Mouse (Mus musculus) embryonic facial prominence, embryonic 15.5 days (tissue): ENCODE measurements around the gene Fcmr. TPM values are rescaled to one million over a fixed set of nuclear protein-coding genes. Genes with fewer than 3 reads are reported as not detected.

Source experiments
- ATAC-seq: fragments of 200-750 bp; cut with Nextera tagmentation; 2 replicates; pipeline ENCODE4 v1.8.0; 2017; ENCODE audit warnings: low read depth, moderate TSS enrichment; ENCODE audit not compliant: insufficient number of reproducible peaks, low FRiP score, low TSS enrichment
- H3K27ac ChIP-seq: fragments of 300-500 bp; sonication (generic); replicated peaks from 2 replicates; pipeline ENCODE4 v1.5.1; 2015; ENCODE audit warnings: mild to moderate bottlenecking, inconsistent platforms
- H3K27me3 ChIP-seq: fragments of 300-500 bp; sonication (generic); 2 replicates; pipeline ENCODE4 v1.6.1; 2015; ENCODE audit warnings: inconsistent platforms
- H3K36me3 ChIP-seq: fragments of 300-500 bp; sonication (generic); 2 replicates; pipeline ENCODE4 v1.6.1; 2015; ENCODE audit warnings: mild to moderate bottlenecking, inconsistent platforms
- H3K4me1 ChIP-seq: fragments of 300-500 bp; sonication (generic); 2 replicates; pipeline ENCODE4 v1.6.1; 2015; ENCODE audit warnings: inconsistent platforms
- H3K4me2 ChIP-seq: fragments of 300-500 bp; sonication (generic); replicated peaks from 2 replicates; pipeline ENCODE4 v1.6.1; 2015; ENCODE audit warnings: mild to moderate bottlenecking, inconsistent platforms
- H3K4me3 ChIP-seq: fragments of 300-500 bp; sonication (generic); replicated peaks from 2 replicates; pipeline ENCODE4 v1.5.1; 2015; ENCODE audit warnings: mild to moderate bottlenecking, inconsistent platforms
- H3K9ac ChIP-seq: fragments of 300-500 bp; sonication (generic); 2 replicates; pipeline ENCODE4 v1.6.1; 2015; ENCODE audit warnings: inconsistent platforms
- H3K9me3 ChIP-seq: fragments of 300-500 bp; sonication (generic); replicated peaks from 2 replicates; pipeline ENCODE4 v1.6.1; 2016; ENCODE audit warnings: inconsistent platforms
- WGBS: fragments of 180-500 bp; shearing (Covaris S2); methylation state at CpG from one replicate; pipeline ENCODE4 v1.1.7; 2015; 5-methylcytosine and 5-hydroxymethylcytosine counted together
- polyA plus RNA-seq: library from polyadenylated mRNA; unstranded; fragments of >200 nt; fragmentation: Nextera tagmentation; extraction: Ambion mirVana; gene quantifications from 2 replicates; pipeline ENCODE4 v1.2.1, GENCODE M21; 2015

Fcmr gene
- polyA plus RNA-seq, 1 experiment from 2014 or later: not detected

DNA sequence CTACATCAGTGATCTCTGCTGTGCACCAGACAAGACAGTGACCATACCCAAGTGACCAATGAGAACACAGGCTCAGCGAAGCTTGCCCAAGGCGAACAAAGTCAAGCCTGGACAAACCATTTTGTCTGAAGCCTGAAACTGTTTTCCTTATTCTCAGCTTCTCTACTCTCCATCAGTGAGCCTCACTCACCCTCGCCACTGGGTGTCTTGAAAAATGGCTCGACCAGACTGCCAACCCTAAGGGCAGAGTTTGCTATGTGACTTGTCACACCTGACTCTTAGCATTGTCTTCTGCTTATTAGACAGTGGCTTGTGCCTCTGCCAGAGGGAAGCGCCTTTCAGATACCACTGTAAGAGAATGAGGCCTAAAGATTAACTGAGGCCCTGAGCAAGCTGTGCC, 728 bp upstream of the Fcmr start:
- Histone ChIP-seq H3K4me2 (no peak overlapping the region), H3K9me3 (no peaks in the 10 kb centered on the region), H3K27ac (no peak overlapping the region), H3K36me3 (no peaks in the 10 kb centered on the region), H3K4me1 (no peaks in the 10 kb centered on the region), H3K4me3 (no peak overlapping the region), H3K27me3 (no peaks in the 10 kb centered on the region), H3K9ac (no peak overlapping the region)
- ATAC-seq: no peak
- 81% methylated on average over 5 of the region's 5 CpGs for WGBS

DNA sequence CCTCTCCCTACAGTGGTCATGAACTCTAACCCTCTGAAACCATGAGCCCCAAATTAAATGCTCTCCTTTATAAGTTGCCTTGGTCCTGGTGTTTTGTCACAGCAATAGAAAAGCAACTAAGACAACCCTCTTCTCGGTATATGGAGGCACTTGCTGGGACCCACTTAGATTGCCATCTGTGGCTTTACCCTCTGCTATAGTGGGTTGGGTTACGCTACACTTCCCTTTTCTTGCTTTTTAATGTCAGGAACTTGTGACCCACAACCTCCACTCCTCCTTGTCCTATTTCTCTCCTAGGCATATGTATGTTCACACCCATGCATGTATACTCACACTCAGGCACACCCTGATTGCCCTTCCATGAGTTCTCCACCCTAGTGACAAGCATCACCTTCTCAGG, 7.4 kb downstream of the Fcmr start:
- 91% methylated on average over 2 of the region's 2 CpGs for WGBS

DNA sequence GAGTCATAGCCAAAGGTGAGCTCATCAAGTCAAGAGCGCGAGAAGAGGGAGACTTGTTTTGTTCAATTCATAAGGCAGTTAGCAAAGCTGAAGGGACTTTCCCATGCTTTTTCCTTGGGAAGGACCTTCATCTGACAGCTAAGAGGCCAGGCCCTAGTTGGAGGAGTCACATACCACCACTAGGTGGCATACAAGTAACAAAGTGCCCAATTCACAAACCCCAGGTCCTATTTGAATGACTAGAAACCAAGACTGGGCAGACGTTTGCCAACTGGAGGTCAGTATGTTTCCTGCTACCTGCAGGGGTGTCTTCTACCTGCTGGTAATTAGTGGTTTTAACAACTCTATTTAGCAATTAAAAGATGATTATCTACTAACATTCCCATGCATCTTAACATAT, 9.7 kb downstream of the Fcmr start:
- WGBS: 43% methylated on average over 3 of the region's 3 CpGs
- H3K36me3 ChIP-seq: no peaks in the 10 kb centered on the region
- no peak overlapping the region for H3K4me3 ChIP-seq
- H3K27me3 ChIP-seq: peaks cover 16% of the 10 kb centered on the region
- no peak overlapping the region for H3K27ac ChIP-seq
- ATAC-seq: no peak
- no peaks in the 10 kb centered on the region for H3K9me3 ChIP-seq
- H3K9ac ChIP-seq: no peak overlapping the region
- peaks cover 7% of the 10 kb centered on the region for H3K4me1 ChIP-seq
- no peak overlapping the region for H3K4me2 ChIP-seq

More for the DNA sequence above, 7.4 kb downstream of the Fcmr start:
- ATAC-seq: no peak
- peaks cover under 1% of the 10 kb centered on the region for H3K4me1 ChIP-seq
- H3K9me3 ChIP-seq: no peaks in the 10 kb centered on the region
- H3K27me3 ChIP-seq: peaks cover 5% of the 10 kb centered on the region
- H3K36me3 ChIP-seq: no peaks in the 10 kb centered on the region
- no peak overlapping the region for H3K27ac ChIP-seq
- H3K4me2 ChIP-seq: no peak overlapping the region
- no peak overlapping the region for H3K9ac ChIP-seq
- H3K4me3 ChIP-seq: no peak overlapping the region

DNA sequence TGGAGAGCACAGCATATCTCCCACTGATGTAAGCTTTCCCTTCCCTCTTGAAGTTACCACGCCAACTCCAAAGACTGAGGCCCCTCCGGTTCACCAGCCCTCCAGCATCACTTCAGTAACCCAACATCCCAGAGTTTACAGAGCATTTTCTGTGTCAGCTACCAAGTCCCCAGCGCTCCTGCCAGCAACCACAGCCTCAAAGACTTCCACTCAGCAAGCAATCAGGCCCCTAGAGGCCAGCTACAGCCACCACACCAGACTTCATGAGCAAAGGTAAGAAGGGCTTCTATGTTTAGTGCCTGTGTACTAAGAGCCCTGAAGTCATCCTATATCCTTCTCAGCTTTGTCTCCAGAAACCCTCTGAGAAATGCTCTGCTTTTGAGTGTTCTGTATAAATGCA, 10.4 kb downstream of the Fcmr start:
- ATAC-seq: no peak
- Histone ChIP-seq H3K4me3 (no peak overlapping the region), H3K27ac (no peak overlapping the region), H3K4me1 (peaks cover 7% of the 10 kb centered on the region), H3K9me3 (no peaks in the 10 kb centered on the region), H3K9ac (no peak overlapping the region), H3K4me2 (no peak overlapping the region), H3K36me3 (no peaks in the 10 kb centered on the region), H3K27me3 (peaks cover 16% of the 10 kb centered on the region)
- 67% methylated on average over 3 of the region's 3 CpGs for WGBS

DNA sequence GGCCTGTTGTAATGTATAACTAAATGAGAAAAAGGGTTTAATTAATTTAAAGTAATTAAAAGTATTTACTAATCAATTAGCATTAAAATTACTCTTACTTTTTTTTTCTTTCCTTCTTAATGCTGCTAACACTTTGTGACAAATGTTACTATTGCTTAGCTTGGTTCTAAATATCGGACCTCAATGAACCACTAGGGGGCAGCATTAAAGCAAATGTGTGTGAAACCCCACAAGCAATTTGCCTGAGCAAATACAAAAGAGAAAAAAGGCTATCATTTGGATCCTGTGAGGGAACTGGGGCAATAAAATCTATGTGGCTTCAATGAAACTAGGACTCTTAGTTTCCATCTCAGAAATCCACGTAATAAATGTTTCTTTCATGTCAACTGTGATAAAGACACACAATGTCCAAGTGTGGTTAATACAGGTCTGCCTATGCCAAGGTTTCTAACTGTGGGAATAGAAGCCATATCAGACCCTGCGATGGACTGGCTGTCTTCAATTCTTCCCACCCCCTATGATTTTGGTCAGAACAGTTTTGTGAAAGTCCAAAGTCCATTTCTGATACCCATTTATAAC, 11.6 kb downstream of the Fcmr start:
- peaks cover 16% of the 10 kb centered on the region for H3K27me3 ChIP-seq
- H3K27ac ChIP-seq: no peak overlapping the region
- no peak for ATAC-seq
- H3K36me3 ChIP-seq: no peaks in the 10 kb centered on the region
- H3K4me2 ChIP-seq: no peak overlapping the region
- H3K9ac ChIP-seq: no peak overlapping the region
- peaks cover 7% of the 10 kb centered on the region for H3K4me1 ChIP-seq
- H3K4me3 ChIP-seq: no peak overlapping the region
- no peaks in the 10 kb centered on the region for H3K9me3 ChIP-seq
- 18% methylated on average over 3 of the region's 3 CpGs for WGBS

DNA sequence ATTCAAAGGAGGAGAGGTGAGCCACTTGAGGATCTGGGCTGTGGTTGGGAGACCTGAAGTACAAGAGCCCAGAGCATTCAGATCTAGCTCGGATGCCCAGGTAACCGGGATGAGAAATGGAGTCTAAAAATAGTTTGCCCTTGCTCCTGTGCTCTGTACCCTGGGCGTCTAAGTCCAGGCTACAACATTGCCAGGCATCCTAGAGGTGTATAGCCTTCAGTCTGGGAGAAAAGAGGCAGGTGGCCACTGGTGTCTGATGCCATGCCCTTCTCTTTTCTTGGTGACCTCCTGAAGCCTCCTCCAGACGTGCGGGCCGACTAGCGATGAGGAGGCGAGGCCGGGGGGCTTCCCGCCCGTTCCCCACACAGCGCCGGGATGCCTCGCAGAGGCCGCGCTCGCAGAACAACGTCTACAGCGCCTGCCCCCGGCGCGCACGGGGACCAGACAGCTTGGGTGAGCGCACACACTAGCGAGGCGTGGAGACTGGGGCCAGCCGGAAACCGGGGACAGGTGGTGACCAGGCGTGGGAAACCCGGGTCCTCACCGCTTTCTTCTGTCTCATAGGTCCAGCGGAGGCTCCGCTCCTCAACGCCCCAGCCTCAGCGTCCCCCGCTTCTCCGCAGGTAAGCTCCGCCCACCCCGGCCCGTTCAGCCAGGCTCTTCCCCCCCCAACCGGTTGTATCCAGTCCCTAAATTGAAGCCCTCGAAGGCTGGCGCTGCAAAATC, 12.6 kb downstream of the Fcmr start:
- no peak overlapping the region for H3K27ac ChIP-seq
- peak overlapping the region; percentile 45 for H3K4me3 ChIP-seq
- ATAC-seq: peak; percentile 57; the same call in 1 of the 2 replicates
- WGBS: 2% methylated on average over 43 of the region's 43 CpGs
- peaks cover 7% of the 10 kb centered on the region for H3K4me1 ChIP-seq
- H3K9ac ChIP-seq: no peak overlapping the region
- no peaks in the 10 kb centered on the region for H3K36me3 ChIP-seq
- peaks cover 16% of the 10 kb centered on the region for H3K27me3 ChIP-seq
- peak overlapping the region; percentile 84 for H3K4me2 ChIP-seq
- no peaks in the 10 kb centered on the region for H3K9me3 ChIP-seq

DNA sequence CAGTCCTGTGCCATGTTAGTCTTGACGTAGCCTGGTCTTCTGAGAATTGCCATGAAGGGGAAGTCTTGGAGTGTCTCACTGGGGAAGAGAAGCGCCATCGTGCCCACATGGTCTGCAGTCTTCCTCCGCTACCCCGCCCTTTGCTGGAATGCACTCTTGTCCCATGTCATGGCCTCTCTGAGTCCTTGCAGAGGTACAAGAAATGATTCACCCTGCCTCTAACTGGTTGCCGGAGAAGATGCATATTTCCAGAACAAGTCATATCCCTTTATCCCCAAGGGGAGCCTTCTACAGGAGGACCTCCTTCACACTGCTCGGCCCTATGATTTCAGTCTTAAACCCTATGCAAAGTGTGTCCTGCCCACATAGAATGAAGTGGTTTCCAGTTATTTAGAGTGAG, 14.5 kb downstream of the Fcmr start:
- Histone ChIP-seq H3K27ac (no peak overlapping the region), H3K9ac (no peak overlapping the region), H3K27me3 (peaks cover 16% of the 10 kb centered on the region), H3K36me3 (no peaks in the 10 kb centered on the region), H3K4me2 (no peak overlapping the region), H3K9me3 (no peaks in the 10 kb centered on the region), H3K4me1 (peaks cover 7% of the 10 kb centered on the region), H3K4me3 (no peak overlapping the region)
- ATAC-seq: no peak
- WGBS: 78% methylated on average over 7 of the region's 7 CpGs

DNA sequence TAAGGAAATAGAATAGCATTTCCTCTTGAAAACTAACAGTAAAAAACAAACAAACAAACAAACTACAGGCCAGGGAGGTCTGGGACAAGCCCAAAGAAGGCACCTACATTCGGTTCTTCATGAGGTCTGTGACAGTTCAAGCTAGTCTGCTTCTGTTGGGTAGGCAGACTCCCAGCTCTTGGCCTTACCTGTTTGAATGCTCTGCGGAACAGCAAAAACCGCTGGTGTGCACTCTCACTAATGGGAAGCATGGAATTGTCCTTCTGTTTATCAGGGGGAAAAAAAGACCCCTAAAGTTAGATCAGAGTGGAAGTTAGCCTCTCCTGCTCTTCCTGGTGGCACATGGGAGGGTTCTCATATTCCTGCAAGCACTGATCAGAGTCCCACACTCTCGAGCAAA, 17.7 kb downstream of the Fcmr start:
- WGBS: 82% methylated on average over 4 of the region's 4 CpGs
- no peak for ATAC-seq
- H3K4me3 ChIP-seq: no peak overlapping the region
- peaks cover 9% of the 10 kb centered on the region for H3K27me3 ChIP-seq
- no peak overlapping the region for H3K4me2 ChIP-seq
- no peak overlapping the region for H3K27ac ChIP-seq
- peaks cover 4% of the 10 kb centered on the region for H3K4me1 ChIP-seq
- H3K36me3 ChIP-seq: no peaks in the 10 kb centered on the region
- H3K9ac ChIP-seq: no peak overlapping the region
- H3K9me3 ChIP-seq: no peaks in the 10 kb centered on the region

DNA sequence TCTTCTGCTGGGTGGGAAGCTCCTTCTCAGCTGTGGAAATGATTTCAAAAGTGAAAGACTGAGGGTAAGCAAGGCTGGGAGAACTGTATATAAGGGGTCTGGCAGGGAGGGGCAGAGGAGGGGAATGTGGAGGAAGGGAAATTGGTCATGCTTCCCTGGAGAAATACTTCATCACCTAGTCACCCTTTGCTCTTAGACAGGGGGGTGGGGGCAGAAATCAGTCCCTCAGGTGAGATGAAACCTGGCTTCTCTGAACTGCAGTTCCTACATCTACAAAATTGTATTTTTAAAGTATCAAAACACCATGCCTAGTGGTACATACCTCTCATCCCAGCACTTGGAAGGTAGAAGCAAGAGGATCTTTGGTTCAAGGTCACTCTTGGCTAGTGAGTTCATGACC, 21.9 kb downstream of the Fcmr start, which contains the start of gene Il24:
TSS of gene Il24 (minus strand) at position 101 of the 400 bp plus-strand sequence.
- no peak for ATAC-seq

DNA sequence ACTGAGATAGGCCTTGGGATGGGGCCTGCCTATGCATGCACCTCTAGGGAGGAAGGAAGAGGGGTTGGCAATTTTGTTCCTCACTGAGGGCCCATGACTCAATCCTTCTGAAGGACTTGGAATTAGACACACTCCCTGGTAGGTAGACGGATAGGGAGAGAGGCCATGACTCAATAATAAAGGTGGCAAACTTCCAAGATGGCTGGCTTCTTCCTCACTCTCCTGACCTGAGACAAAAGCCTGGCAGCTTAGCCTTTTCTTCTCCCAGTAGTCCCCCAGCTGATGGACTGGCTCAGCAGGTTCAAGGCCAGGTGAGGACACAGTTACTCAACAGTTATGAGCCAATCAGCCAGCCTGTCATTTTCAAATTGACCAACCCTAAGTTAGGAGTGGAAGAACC, 27.0 kb downstream of the Fcmr start:
- H3K9ac ChIP-seq: no peak overlapping the region
- H3K4me1 ChIP-seq: peaks cover 7% of the 10 kb centered on the region; the same call in 1 of the 2 replicates
- H3K9me3 ChIP-seq: no peaks in the 10 kb centered on the region
- no peak overlapping the region for H3K27ac ChIP-seq
- ATAC-seq: no peak; the same call in 1 of the 2 replicates
- 47% methylated on average over 1 of the region's 1 CpGs for WGBS
- H3K36me3 ChIP-seq: no peaks in the 10 kb centered on the region
- H3K4me3 ChIP-seq: no peak overlapping the region
- H3K27me3 ChIP-seq: no peaks in the 10 kb centered on the region
- no peak overlapping the region for H3K4me2 ChIP-seq

More for the DNA sequence above, 21.9 kb downstream of the Fcmr start, which contains the start of gene Il24:
- H3K27me3 ChIP-seq: no peaks in the 10 kb centered on the region
- H3K9ac ChIP-seq: no peak within 1 kb of the TSS
- no peaks in the 10 kb centered on the region for H3K4me1 ChIP-seq
- no peaks in the 10 kb centered on the region for H3K9me3 ChIP-seq
- no peaks in the 10 kb centered on the region for H3K36me3 ChIP-seq
- H3K4me3 ChIP-seq: no peak within 1 kb of the TSS
- no peak within 1 kb of the TSS for H3K27ac ChIP-seq
- no peak within 1 kb of the TSS for H3K4me2 ChIP-seq

DNA sequence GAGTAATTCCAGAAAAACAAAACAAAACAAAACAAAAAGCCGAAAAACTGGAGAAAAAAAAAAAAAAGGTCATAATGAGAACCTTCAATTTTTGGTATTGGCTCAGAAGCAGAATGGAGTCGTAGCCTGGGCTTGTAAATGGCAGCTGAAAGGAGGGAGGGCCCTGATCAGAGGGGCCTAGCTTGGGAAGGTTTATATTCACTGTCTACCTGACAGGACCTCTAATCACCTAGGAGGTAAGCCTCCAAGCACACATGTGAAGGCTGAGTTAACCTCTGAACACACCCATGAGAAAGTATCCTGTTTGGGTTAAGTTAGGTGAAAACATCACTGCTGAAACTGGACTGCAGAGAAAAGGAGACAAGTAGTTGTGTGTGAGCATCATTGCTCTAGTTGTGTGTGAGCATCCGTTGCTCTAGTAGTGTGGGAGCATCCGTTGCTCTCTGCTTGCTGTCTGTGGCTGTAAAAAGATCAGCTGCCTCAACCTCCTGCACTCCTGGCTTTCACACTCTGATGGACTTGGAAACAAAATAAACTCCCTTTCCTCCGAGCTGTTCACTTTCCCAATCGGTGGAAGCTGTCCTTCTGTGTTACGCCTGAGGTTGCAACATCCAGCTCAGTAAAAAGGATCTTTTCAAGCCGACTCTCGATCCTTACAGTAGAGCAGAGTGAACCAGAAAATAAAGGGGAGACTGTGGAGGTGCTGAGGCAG, 28.0 kb downstream of the Fcmr start:
- WGBS: 62% methylated on average over 9 of the region's 9 CpGs

More for the DNA sequence above, 28.0 kb downstream of the Fcmr start:
- no peak for ATAC-seq
- Histone ChIP-seq H3K27ac (no peak overlapping the region), H3K4me3 (no peak overlapping the region), H3K9me3 (no peaks in the 10 kb centered on the region), H3K9ac (no peak overlapping the region), H3K4me1 (peaks cover 7% of the 10 kb centered on the region; the same call in 1 of the 2 replicates), H3K36me3 (no peaks in the 10 kb centered on the region), H3K27me3 (no peaks in the 10 kb centered on the region), H3K4me2 (no peak overlapping the region)
